Mouse (Mus musculus) left cerebral cortex, adult 9 months (tissue): ENCODE measurements at regions not wholly inside any gene's neighbourhood (a gene's known extent, or its start where the extent isn't known, plus 50 kb on each side); places are given as distances from the start of the nearest gene placed in this dataset.

Source experiments
- DNase-seq, 2 experiments: peaks; one replicate each; pipeline ENCODE4 v3.0.0; 2022; ENCODE audit warnings: low spot score in 2 of 2

- no peak for DNase-seq
Observed at GRCm38 (mm10) chr10:42068497-42068896, 50.3 kb upstream of the Armc2 start.
